Mouse (Mus musculus) myocyte (in vitro differentiated cells): ENCODE measurements at regions not wholly inside any gene's neighbourhood (a gene's known extent, or its start where the extent isn't known, plus 50 kb on each side); places are given as distances from the start of the nearest gene placed in this dataset.

Experiments
- H3K27me3 ChIP-seq: one replicate; pipeline ENCODE4 v1.6.1; 2011; ENCODE audit not compliant: control insufficient read depth, insufficient read depth, insufficient read length
- H3K36me3 ChIP-seq: one replicate; pipeline ENCODE4 v1.6.1; 2011; ENCODE audit not compliant: control insufficient read depth, insufficient read depth
- H3K4me2 ChIP-seq: one replicate; pipeline ENCODE4 v1.6.1; 2011; ENCODE audit warnings: low read depth, control low read depth
- H3K4me3 ChIP-seq: one replicate; pipeline ENCODE4 v1.5.1; 2011; ENCODE audit warnings: mild to moderate bottlenecking, control low read depth, moderate library complexity
- H3K79me2 ChIP-seq: one replicate; pipeline ENCODE4 v1.6.1; 2011; ENCODE audit not compliant: control insufficient read depth, insufficient read depth
- H3ac ChIP-seq: one replicate; pipeline ENCODE4 v1.6.1; 2011; ENCODE audit not compliant: control insufficient read depth, insufficient read length
- CEBPB ChIP-seq: IDR thresholded peaks from 2 replicates; pipeline ENCODE4 v1.6.1; 2011; ENCODE audit warnings: mild to moderate bottlenecking, moderate library complexity; ENCODE audit not compliant: poor library complexity, insufficient read depth, severe bottlenecking
- E2F4 ChIP-seq: IDR thresholded peaks from one replicate; pipeline ENCODE4 v1.6.1; 2011; ENCODE audit warnings: mild to moderate bottlenecking, control low read depth, moderate library complexity; ENCODE audit not compliant: insufficient read depth
- MAX ChIP-seq: IDR thresholded peaks from one replicate; pipeline ENCODE4 v1.6.1; 2011; ENCODE audit warnings: low read depth, mild to moderate bottlenecking, control low read depth
- MYOD1 ChIP-seq, 3 experiments: IDR thresholded peaks; one replicate each; pipeline ENCODE4 v1.6.1; 2011; ENCODE audit warnings: control low read depth in 2 of 3, low read depth in 2 of 3, mild to moderate bottlenecking in 2 of 3, moderate library complexity in 1 of 3; ENCODE audit not compliant: insufficient read length in 2 of 3, control insufficient read depth in 1 of 3
- MYOG ChIP-seq, 3 experiments: IDR thresholded peaks; one replicate each; pipeline ENCODE4 v1.6.1; 2011; ENCODE audit warnings: control low read depth in 2 of 3, low read depth in 2 of 3, mild to moderate bottlenecking in 2 of 3; ENCODE audit not compliant: insufficient read length in 2 of 3, control insufficient read depth in 1 of 3, insufficient read depth in 1 of 3
- POLR2A ChIP-seq: IDR thresholded peaks from one replicate; pipeline ENCODE4 v1.6.1; 2011; ENCODE audit warnings: low read depth, mild to moderate bottlenecking, control low read depth, moderate library complexity; ENCODE audit not compliant: insufficient read length
- POLR2AphosphoS2 ChIP-seq: IDR thresholded peaks from one replicate; pipeline ENCODE4 v1.6.1; 2011; ENCODE audit warnings: low read depth, control low read depth; ENCODE audit not compliant: insufficient read length
- REST ChIP-seq: IDR thresholded peaks from one replicate; pipeline ENCODE4 v1.6.1; 2011; ENCODE audit warnings: mild to moderate bottlenecking, control low read depth, moderate library complexity; ENCODE audit not compliant: insufficient read depth, insufficient read length
- SRF ChIP-seq: IDR thresholded peaks from one replicate; pipeline ENCODE4 v1.6.1; 2011; ENCODE audit warnings: low read depth; ENCODE audit not compliant: control insufficient read depth, insufficient read length
- TCF12 ChIP-seq: IDR thresholded peaks from one replicate; pipeline ENCODE4 v1.6.1; 2011; ENCODE audit warnings: mild to moderate bottlenecking, control low read depth; ENCODE audit not compliant: poor library complexity, insufficient read depth, severe bottlenecking
- TCF3 ChIP-seq: IDR thresholded peaks from one replicate; pipeline ENCODE4 v1.6.1; 2011; ENCODE audit warnings: low read depth, control low read depth; ENCODE audit not compliant: insufficient read length
- USF1 ChIP-seq: IDR thresholded peaks from one replicate; pipeline ENCODE4 v1.6.1; 2011; ENCODE audit warnings: low read depth, mild to moderate bottlenecking, control low read depth, moderate library complexity

DNA sequence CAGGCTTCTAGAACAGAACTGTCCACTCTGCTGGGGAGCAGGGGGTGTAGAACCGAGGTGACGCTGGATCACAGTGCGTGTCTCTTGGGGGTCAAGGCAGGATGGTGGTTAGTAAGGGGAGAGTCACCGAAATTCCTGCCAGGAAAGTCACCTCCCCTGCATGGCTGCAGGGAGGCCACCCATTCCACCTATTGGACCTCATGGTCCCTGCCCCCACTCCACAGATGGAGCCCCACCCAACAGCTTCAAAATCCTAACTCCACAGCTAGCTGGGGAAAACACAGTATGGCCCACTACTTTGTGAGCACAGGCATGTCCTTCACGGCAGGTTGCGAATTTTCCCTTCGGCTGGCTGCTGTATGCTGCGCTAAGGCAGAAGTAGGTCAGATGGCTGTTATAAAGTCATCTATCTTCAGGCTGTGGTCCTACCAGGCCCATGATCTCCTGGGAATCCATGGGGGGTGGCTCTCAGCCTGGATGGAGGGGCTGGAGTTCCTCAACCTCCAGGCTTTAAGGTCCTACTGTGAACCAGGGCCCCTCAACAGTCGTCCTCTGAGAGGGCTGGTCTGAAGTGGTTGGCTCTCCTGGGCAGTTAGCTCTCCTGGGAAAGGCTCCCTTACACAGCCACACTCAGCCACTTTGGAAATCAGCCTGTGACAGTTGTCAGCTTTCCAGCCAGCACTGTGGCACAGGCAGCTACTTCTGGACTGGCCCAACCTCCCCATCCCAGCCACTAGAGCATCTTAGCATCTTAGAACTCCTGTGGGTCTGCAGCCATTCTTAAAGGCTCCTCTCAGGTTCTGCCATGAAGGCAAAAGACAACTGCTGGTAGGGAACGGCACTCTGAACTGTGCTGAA is 124.0 kb upstream of the Klf14 start:
- H3K4me3 ChIP-seq = no peak overlapping the region
- peaks cover 71% of the 10 kb centered on the region for H3K79me2 ChIP-seq
- TF ChIP-seq MYOD1 (IDR thresholded peaks at IDR 0.05; ENCODE audit: control insufficient read depth in 1 of 3, insufficient read length in 2 of 3, low read depth in 2 of 3) (peak in 1 of 3 experiments; percentile 28), REST (no peak), POLR2A (peak; percentile 32)
- no peaks in the 10 kb centered on the region for H3K27me3 ChIP-seq
- peak overlapping the region; percentile 92 for H3K4me2 ChIP-seq
- no peak overlapping the region for H3ac ChIP-seq
- H3K36me3 ChIP-seq = peaks cover 38% of the 10 kb centered on the region

DNA sequence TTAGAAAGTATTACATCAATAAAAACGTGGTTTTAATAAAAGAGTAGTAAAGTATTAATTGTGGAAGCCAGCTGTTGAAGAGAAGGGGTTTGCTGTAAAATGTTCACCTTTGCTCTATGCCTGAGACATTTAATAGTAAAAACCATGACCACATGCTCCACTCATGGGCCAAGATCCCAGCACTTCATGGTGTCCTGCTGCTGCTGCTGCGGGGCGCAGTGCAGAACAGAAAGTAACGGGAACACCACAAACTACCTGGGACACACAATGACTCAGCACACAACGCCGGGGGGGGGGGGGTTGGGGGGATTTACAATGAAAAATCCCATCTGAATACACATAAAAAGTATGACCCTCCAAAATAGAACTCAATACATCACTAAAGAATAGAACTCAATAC is 124.8 kb upstream of the Klf14 start:
- H3K36me3 ChIP-seq = peaks cover 35% of the 10 kb centered on the region
- no peak overlapping the region for H3ac ChIP-seq
- H3K4me3 ChIP-seq = peak overlapping the region; percentile 34
- peaks cover 68% of the 10 kb centered on the region for H3K79me2 ChIP-seq
- H3K4me2 ChIP-seq = peak overlapping the region; percentile 92
- TF ChIP-seq MYOG (IDR thresholded peaks at IDR 0.05; ENCODE audit: control insufficient read depth in 1 of 3, insufficient read depth in 1 of 3, insufficient read length in 2 of 3, low read depth in 2 of 3) (no peak), TCF12 (no peak), POLR2AphosphoS2 (no peak), MAX (no peak), SRF (no peak), REST (no peak), CEBPB (no peak), POLR2A (no peak), TCF3 (no peak), E2F4 (no peak)
- H3K27me3 ChIP-seq = no peaks in the 10 kb centered on the region

GRCm38 (mm10) chr6:31085063-31085759 is 126.3 kb upstream of the Klf14 start:
- Histone ChIP-seq H3ac (peak overlapping the region; percentile 27), H3K4me3 (peak overlapping the region; percentile 34), H3K27me3 (no peaks in the 10 kb centered on the region), H3K79me2 (peaks cover 56% of the 10 kb centered on the region), H3K4me2 (peak overlapping the region; percentile 92), H3K36me3 (peaks cover 31% of the 10 kb centered on the region)
- no peak for TF ChIP-seq POLR2AphosphoS2
- no peak for TF ChIP-seq MYOD1 (IDR thresholded peaks at IDR 0.05; ENCODE audit: control insufficient read depth in 1 of 3, insufficient read length in 2 of 3, low read depth in 2 of 3)
- no peak for TF ChIP-seq MYOG (IDR thresholded peaks at IDR 0.05; ENCODE audit: control insufficient read depth in 1 of 3, insufficient read depth in 1 of 3, insufficient read length in 2 of 3, low read depth in 2 of 3)
- no peak for TF ChIP-seq REST
- no peak for TF ChIP-seq MAX
- TF ChIP-seq POLR2A = no peak
- no peak for TF ChIP-seq TCF12
- no peak for TF ChIP-seq SRF
- TF ChIP-seq CEBPB = no peak
- TF ChIP-seq E2F4 = no peak
- no peak for TF ChIP-seq TCF3
- TF ChIP-seq USF1 = no peak

GRCm38 (mm10) chr6:31085760-31086108 is 126.9 kb upstream of the Klf14 start:
- TF ChIP-seq CEBPB (no peak), MYOD1 (IDR thresholded peaks at IDR 0.05; ENCODE audit: control insufficient read depth in 1 of 3, insufficient read length in 2 of 3, low read depth in 2 of 3) (no peak), POLR2AphosphoS2 (peak; percentile 16), POLR2A (peak; percentile 9), TCF3 (no peak)
- Histone ChIP-seq H3K4me3 (peak overlapping the region; percentile 34), H3K79me2 (peaks cover 57% of the 10 kb centered on the region), H3K27me3 (no peaks in the 10 kb centered on the region), H3K36me3 (peaks cover 29% of the 10 kb centered on the region), H3K4me2 (peak overlapping the region; percentile 92), H3ac (peak overlapping the region; percentile 27)

DNA sequence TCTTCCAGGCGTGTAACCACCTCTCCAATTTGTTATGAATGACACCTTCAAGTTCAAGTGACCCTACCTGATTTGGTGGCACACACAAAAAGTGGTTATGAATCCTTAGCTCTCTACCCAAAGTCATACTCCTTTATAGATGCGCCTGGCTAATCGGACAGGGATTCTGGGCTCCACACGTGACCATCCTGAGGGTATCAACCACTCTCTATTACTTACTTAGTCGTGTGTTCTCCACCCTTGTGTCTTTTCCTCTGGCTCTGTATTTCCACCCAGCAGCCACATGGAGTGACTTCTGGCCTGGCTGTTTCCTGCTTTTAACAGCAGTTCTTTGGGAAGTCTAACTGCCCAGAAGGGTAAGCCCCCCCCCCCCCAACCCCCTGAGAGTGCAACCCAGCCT is 127.4 kb upstream of the Klf14 start:
- Histone ChIP-seq H3K4me3 (peak overlapping the region; percentile 34), H3K27me3 (no peaks in the 10 kb centered on the region), H3K4me2 (peak overlapping the region; percentile 92), H3ac (peak overlapping the region; percentile 31), H3K36me3 (peaks cover 31% of the 10 kb centered on the region), H3K79me2 (peaks cover 57% of the 10 kb centered on the region)
- no peak for TF ChIP-seq MYOG (IDR thresholded peaks at IDR 0.05; ENCODE audit: control insufficient read depth in 1 of 3, insufficient read depth in 1 of 3, insufficient read length in 2 of 3, low read depth in 2 of 3)
- TF ChIP-seq MYOD1 (IDR thresholded peaks at IDR 0.05; ENCODE audit: control insufficient read depth in 1 of 3, insufficient read length in 2 of 3, low read depth in 2 of 3) = no peak
- no peak for TF ChIP-seq MAX
- TF ChIP-seq POLR2AphosphoS2 = no peak
- no peak for TF ChIP-seq CEBPB
- no peak for TF ChIP-seq POLR2A
- TF ChIP-seq USF1 = peak; percentile 79
